Mouse (Mus musculus) layer of hippocampus, postnatal 25 days (tissue): Measurements from ENCODE around the gene Agrp. TPM values are rescaled to one million over a fixed set of nuclear protein-coding genes. Genes with fewer than 3 reads are reported as not detected.

Source experiments
- DNase-seq, 2 experiments: peaks; one replicate each; pipeline ENCODE4 v3.0.0; 2022; ENCODE audit warnings: mixed read lengths in 2 of 2, low spot score in 1 of 2; ENCODE audit errors: extremely low spot score in 1 of 2
- microRNA-seq, 2 experiments: library from miRNA; unstranded; fragments of <30 nt; microRNA quantifications; one replicate each; pipeline ENCODE4 v1.2.0; 2021
- total RNA-seq, 2 experiments: library from RNA; stranded (reverse); gene quantifications; 2 replicates each; pipeline ENCODE4 v1.2.3; 2021

Agrp gene
- total RNA-seq, 2 experiments from 2014 or later: not detected

DNA sequence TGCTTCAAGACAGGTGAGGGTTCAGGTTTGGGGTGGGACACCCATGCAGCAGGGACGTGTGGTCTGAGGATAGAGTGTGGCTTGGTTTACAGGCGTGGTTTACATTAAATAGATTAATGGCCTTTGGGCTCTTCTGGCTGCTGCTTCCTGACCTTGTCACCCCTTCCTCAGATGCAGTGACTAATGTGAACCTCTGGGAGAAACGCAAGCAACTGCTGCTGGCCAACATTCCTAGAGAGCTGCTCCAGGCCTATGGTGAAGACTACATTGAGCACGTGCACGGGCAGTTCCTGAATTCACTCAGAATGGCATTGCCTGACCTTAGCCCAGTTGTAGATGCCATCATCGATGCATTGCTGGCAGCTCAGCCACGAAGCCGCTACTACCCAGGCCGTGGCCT lies 114.3 kb downstream of the Agrp start:
- DNase-seq: no peak

DNA sequence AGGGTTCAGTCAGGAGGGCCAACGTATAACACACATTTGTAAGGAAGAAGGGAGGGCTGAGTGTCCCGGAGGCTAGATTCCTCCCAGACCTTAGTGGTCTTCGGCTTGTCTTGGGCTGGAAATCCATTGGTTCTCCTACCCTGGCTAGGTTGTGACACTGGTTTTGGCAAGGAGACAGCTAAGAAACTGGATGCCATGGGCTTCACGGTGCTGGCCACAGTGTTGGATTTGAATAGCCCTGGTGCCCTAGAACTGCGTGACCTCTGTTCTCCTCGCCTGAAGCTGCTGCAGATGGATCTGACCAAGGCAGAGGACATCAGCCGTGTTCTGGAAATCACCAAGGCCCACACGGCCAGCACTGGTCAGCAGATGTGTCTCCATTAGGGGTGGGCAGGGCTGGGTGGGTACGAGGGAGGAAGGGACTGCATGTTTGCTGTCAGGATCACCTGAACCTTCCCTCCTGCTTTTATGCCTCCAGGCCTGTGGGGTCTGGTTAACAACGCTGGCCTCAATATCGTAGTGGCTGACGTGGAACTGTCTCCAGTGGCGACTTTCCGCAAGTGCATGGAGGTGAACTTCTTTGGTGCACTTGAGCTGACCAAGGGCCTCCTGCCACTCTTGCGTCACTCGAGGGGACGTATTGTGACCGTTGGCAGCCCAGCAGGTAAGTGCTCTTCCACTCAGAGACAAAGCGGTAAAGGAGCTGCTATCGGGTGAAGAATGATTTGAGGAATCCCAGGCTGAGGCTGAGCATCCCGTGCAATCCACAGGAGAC lies 115.0 kb downstream of the Agrp start:
- DNase-seq: no peak

DNA sequence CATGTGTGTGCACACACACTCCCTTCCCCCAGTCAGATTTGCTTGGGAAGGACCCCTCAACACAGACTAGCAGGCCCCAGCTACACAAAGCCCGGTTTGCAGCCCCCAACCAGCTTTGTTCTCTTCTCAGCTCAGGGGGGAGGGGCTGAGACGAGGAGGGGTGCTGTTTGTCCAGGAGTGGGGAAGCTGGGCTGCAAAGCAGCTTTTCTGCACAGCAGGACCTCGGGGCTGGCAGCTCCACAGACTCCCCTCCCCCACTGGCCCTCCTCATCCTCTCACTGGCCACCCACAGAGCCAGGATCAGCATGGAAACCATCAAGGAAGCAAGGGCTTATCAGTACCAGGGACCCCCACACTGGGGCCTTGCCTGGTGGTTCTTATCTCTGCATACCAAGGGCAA lies 116.1 kb downstream of the Agrp start:
- DNase-seq: no peak

DNA sequence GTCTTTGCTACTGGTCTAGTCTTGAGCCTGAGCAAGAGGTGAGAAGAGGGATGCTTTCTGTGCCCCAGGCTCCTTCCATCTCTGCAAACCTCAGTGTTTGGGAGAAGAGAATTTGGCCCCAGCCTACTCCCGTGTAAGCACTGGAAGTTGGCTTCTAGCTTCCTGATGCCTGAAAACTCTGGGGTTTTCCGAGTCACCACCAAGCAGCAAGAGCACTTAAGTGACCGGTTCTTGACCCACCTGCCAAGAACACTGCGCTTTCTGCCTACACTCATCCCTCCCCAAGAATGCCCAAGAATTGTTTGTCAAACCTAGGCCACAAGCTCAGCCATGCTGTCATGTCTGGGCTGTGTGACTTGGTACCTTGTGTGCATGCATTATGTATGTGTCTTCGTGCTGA lies 116.7 kb downstream of the Agrp start:
- DNase-seq: no peak

DNA sequence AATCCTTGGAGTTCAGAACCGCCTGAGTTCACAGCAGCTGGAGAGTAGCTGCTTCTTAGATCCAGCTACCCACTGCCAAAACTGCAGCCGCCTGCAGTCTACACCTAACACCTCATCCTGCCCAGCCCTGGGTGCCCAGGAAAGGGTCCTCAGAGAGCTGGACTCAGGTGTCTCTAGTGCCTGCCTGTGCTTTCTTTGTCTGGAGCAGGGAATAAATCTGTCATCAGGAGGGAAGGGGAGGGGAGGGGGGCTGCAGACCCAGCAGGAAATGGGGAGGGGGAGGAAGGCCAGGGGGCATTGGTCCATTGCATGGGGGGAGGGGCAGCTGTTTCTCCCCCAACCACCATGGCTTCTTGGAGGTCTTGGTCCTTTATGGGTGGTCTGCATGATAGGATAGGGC lies 117.6 kb downstream of the Agrp start:
- no peak for DNase-seq

DNA sequence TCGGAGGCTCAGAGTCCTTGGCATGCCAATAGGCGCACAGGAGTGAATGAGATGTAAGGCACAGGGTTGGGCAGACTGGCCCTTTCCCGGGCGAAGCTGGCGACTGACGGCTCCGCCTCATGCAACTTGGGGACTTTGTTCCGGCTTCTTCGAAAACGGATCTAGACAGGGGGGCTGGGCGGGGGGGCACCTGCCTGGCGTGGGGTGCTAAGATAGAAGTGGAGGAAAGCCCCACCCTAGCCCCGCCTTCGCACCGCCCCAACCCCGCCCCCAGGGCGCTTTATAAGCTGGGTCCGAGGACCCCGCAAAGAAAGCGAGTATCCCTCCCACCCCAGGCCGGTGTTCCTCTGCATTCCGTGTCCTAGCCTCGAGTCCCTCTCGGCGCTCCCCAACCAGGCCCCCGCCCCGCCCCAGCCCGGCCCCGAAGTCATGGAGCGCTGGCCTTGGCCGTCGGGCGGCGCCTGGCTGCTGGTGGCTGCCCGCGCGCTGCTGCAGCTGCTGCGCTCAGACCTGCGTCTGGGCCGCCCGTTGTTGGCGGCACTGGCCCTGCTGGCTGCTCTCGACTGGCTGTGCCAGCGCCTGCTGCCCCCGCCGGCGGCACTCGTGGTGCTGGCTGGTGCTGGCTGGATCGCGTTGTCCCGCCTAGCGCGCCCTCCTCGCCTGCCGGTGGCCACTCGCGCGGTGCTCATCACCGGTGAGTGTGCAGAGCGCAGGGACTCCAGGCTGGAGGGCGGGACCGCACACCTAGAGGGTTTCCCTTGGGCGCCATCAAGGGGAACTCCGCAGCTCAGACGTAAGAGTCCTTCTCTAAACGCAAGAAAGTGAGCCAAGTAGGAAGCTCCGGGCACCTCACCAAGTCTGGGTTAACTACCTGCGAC lies 118.5 kb downstream of the Agrp start, which contains the start of gene Hsd11b2:
Hsd11b2 (plus strand) TSS at position 320 of the 878 bp plus-strand sequence.
- no peak for DNase-seq

DNA sequence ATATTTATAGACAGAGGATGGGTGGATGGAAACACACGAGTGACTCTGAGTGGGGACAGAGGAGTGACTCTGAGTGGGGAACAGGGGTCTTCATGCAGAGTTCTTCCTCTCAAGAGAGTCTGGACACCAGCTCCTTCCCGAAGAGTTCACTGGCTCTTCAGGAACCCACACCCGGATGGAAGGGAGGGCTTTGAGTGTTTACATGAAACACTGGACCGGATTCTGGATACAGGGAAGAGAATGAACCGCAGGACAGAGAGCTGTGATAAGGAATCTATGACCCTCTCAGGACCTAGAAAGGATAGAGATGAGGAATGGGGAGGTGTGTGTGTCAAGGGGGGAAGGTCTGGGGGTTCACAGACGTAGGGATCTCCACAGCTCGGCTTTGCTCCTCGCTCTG lies 119.8 kb downstream of the Agrp start:
- DNase-seq: no peak

Small RNA genes lying within 50 kb of the gene (microRNA-seq; reads per million reads assigned to microRNA genes)
- 0.74 to 1.00 reads per million in 2 experiments for gene Mir1966

Other genes with a start within 250 kb of the Agrp start
- gene Kctd19, start 223.9 kb downstream of the Agrp start, total RNA-seq: not detected
- under 1 TPM; 0.34 to 0.59 TPM for gene Lrrc36, start 223.8 kb downstream of the Agrp start, total RNA-seq
- 10 to 100 TPM; 26.7 to 33.7 TPM for gene Tppp3, start 165.9 kb downstream of the Agrp start, total RNA-seq
- 10 to 100 TPM; 27.6 to 34.0 TPM for gene Zdhhc1, start 140.5 kb downstream of the Agrp start, total RNA-seq
- gene Hsd11b2, start 118.6 kb downstream of the Agrp start, total RNA-seq: under 1 TPM in 1 of 2 experiments, not detected in 1; 0.15 TPM
- gene Atp6v0d1, start 71.3 kb downstream of the Agrp start, total RNA-seq: 100 to 1,000 TPM; 293 to 332 TPM
- 10 to 100 TPM; 83.2 to 92.9 TPM for gene Ripor1, start 32.1 kb downstream of the Agrp start, total RNA-seq
- 10 to 100 TPM; 63.3 to 71.7 TPM for gene Ctcf, start 825 bp downstream of the Agrp start, total RNA-seq
- 10 to 100 TPM; 70.2 to 79.8 TPM for gene Carmil2, start 48.9 kb upstream of the Agrp start, total RNA-seq
- 10 to 100 TPM; 39.8 to 41.9 TPM for gene Acd, start 63.7 kb upstream of the Agrp start, total RNA-seq
- 10 to 100 TPM; 34.8 to 38.4 TPM for gene Pard6a, start 63.8 kb upstream of the Agrp start, total RNA-seq
- not detected for gene 4933405L10Rik, start 70.3 kb upstream of the Agrp start, total RNA-seq
- gene Enkd1, start 70.8 kb upstream of the Agrp start, total RNA-seq: 1 to 10 TPM; 8.2 to 9.9 TPM
- gene Gfod2, start 121.3 kb upstream of the Agrp start, total RNA-seq: 10 to 100 TPM; 19.2 to 23.1 TPM
- 10 to 100 TPM; 24.3 to 26.6 TPM for gene Ranbp10, start 190.0 kb upstream of the Agrp start, total RNA-seq
- gene Tsnaxip1, start 190.3 kb upstream of the Agrp start, total RNA-seq: under 1 TPM; 0.15 to 0.31 TPM
- gene Cenpt, start 215.9 kb upstream of the Agrp start, total RNA-seq: 10 to 100 TPM; 13.4 to 15.4 TPM
- gene Thap11, start 217.7 kb upstream of the Agrp start, total RNA-seq: 10 to 100 TPM; 38.2 to 44.4 TPM
- 10 to 100 TPM; 27.6 to 34.9 TPM for gene Nutf2, start 223.2 kb upstream of the Agrp start, total RNA-seq
- gene Edc4, start 243.5 kb upstream of the Agrp start, total RNA-seq: 10 to 100 TPM; 59.9 to 72.4 TPM